ENCODE assay signal across 13 mouse cellular contexts in the genomic region with DNA sequence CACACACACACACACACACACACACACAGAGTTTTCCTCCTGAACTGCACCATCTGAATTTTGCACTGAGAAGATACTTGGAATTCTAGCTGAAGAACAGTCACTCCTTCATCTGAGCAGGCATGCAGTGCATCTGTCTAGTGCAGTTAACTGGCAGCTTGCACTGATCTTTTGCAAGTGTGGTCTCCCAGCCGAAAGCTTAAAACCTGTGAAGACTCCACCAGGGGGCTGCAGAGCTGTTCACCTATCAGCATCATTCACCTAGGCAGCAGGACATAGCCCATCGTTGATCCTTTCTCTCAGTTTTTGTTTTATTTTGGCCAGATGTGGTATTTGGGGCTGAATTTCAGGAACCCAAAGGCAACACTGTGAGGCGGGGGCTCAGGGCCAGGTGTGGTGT. TPM values are rescaled to one million over a fixed set of nuclear protein-coding genes. Genes with fewer than 3 reads are reported as not detected.
DNase-seq lines count a peak whose midpoint lies in the region; ATAC-seq and TF ChIP-seq lines count a peak whose summit lies in the region.
"Had no signal": no experiment of that assay in that cellular context is flagged by ENCODE, and none has a peak within 500 bp of the region (broad histone marks: within the 10 kb centered on the region; RNA-seq: fewer than 3 reads in every experiment).

No protein-coding gene starts in this region.

- H3K4me1 ChIP-seq in forebrain, embryonic 15.5 days, result peaks cover 85% of the 10 kb centered on the region
- H3K4me1 ChIP-seq in midbrain, embryonic 14.5 days (ENCODE audit: control insufficient read depth, insufficient read depth, low read length), result peaks cover 50% of the 10 kb centered on the region

- no peak for DNase-seq in layer of hippocampus, adult 2 months (ENCODE audit: low spot score in 2 of 2)
- no peak for DNase-seq in layer of hippocampus, adult 11-12 months (ENCODE audit: low spot score)
- peak; percentile 39 for DNase-seq in R1 (ENCODE audit: low read depth, low spot score)
- DNase-seq in midbrain, embryonic 14.5 days, result peak; percentile 57
- no peak for DNase-seq in urinary bladder, postnatal 36 days (ENCODE audit: low spot score in 2 of 2)
- no peak for DNase-seq in heart, adult 18-20 months
- DNase-seq in spleen, postnatal 36 days (ENCODE audit: low spot score in 2 of 2), result no peak
- DNase-seq: adrenal gland, adult 8-10 months; cerebellum, postnatal 10 days; heart, postnatal 36 days; layer of hippocampus, postnatal 36 days had no signal

- H3K4me2 ChIP-seq in forebrain, embryonic 15.5 days (replicated peaks), result 0 out of 2 replicates have a peak overlapping the region, but pooled peaks have one; percentile 0
- H3K4me2 ChIP-seq in midbrain, embryonic 14.5 days (ENCODE audit: low read length), result no peak overlapping the region
- H3K4me2 ChIP-seq: stomach, embryonic 15.5 days had no signal

- no peak overlapping the region; the same call in 1 of the 2 replicates for H3K4me3 ChIP-seq in layer of hippocampus, adult 2 months
- H3K4me3 ChIP-seq in forebrain, embryonic 15.5 days, result no peak overlapping the region
- H3K4me3 ChIP-seq in midbrain, embryonic 14.5 days (replicated peaks; ENCODE audit: low read depth, low read length), result no peak overlapping the region
- H3K4me3 ChIP-seq: stomach, embryonic 15.5 days had no signal

- H3K9me3 ChIP-seq in forebrain, embryonic 15.5 days, result no peaks in the 10 kb centered on the region
- no peaks in the 10 kb centered on the region for H3K9me3 ChIP-seq in midbrain, embryonic 14.5 days (ENCODE audit: control insufficient read depth, low read length)
- H3K9me3 ChIP-seq: stomach, embryonic 15.5 days had no signal

- peaks cover 13% of the 10 kb centered on the region; the same call in 1 of the 2 replicates for H3K36me3 ChIP-seq in forebrain, embryonic 15.5 days
- peaks cover 65% of the 10 kb centered on the region for H3K36me3 ChIP-seq in midbrain, embryonic 14.5 days (ENCODE audit: control insufficient read depth, insufficient read depth, low read length)
- H3K36me3 ChIP-seq: stomach, embryonic 15.5 days had no signal

- H3K27ac ChIP-seq in layer of hippocampus, adult 2 months, result peak overlapping the region; percentile 80
- H3K27ac ChIP-seq in forebrain, embryonic 15.5 days (replicated peaks), result peak overlapping the region; percentile 49; the same call in 1 of the 2 replicates
- no peak overlapping the region for H3K27ac ChIP-seq in midbrain, embryonic 14.5 days (replicated peaks; ENCODE audit: low read depth, low read length)
- H3K27ac ChIP-seq: stomach, embryonic 15.5 days had no signal

- no peak; the same call in 1 of the 2 replicates for ATAC-seq in forebrain, embryonic 15.5 days (replicated peaks)
- no peak for ATAC-seq in midbrain, embryonic 14.5 days (ENCODE audit: low FRiP score, low TSS enrichment)

- H3K9ac ChIP-seq in forebrain, embryonic 15.5 days (replicated peaks), result no peak overlapping the region
- H3K9ac ChIP-seq in midbrain, embryonic 14.5 days (replicated peaks; ENCODE audit: low read length), result 0 out of 2 replicates have a peak overlapping the region, but pooled peaks have one; percentile 7
- H3K9ac ChIP-seq: stomach, embryonic 15.5 days had no signal

- WGBS in forebrain, embryonic 15.5 days, result 48% methylated on average over 3 of the region's 3 CpGs
- 62% methylated on average over 3 of the region's 3 CpGs for WGBS in midbrain, embryonic 14.5 days

- H3K27me3 ChIP-seq in forebrain, embryonic 15.5 days, result no peaks in the 10 kb centered on the region
- H3K27me3 ChIP-seq in midbrain, embryonic 14.5 days (ENCODE audit: control insufficient read depth, insufficient read depth, low read length), result no peaks in the 10 kb centered on the region
- H3K27me3 ChIP-seq: stomach, embryonic 15.5 days had no signal

- TF ChIP-seq CTCF in layer of hippocampus, adult 2 months (conservative IDR thresholded peaks at IDR 0.05), result peak; percentile 16; the same call in 1 of the 2 replicates

RNA-seq across cellular contexts. Expression of gene Map1b, which starts 15.7 kb away (rescaled TPM):
- total RNA-seq in layer of hippocampus, adult 2 months (2021), result 100 to 1,000 TPM; 709 to 737 TPM
- polyA plus RNA-seq in forebrain, embryonic 15.5 days (2015; fragmentation: Nextera tagmentation; extraction: Ambion mirVana), result 1,899 and 1,916 TPM in 2 replicates
- 2,111 and 2,470 TPM in 2 replicates for polyA plus RNA-seq in midbrain, embryonic 14.5 days (2014; fragmentation: Nextera tagmentation; extraction: Ambion mirVana)
- 10 to 100 TPM in 1 of 2 experiments, 1 to 10 TPM in 1; 9.9 to 10.8 TPM for total RNA-seq in heart, adult 18-20 months (2021)

Comparison
In these comparisons a context has a peak if more than half of its experiments do, and no peak if none do; other contexts are left out.
1. DNase-seq: peak in R1 (single experiment) and midbrain, embryonic 14.5 days (single experiment); none in layer of hippocampus, adult 2 months (0 of 2), layer of hippocampus, adult 11-12 months (single experiment), urinary bladder, postnatal 36 days (0 of 2), heart, adult 18-20 months (0 of 2) and spleen, postnatal 36 days (0 of 2).
2. RNA of gene Map1b, which starts 15.7 kb away (total RNA-seq): 709 to 737 TPM in layer of hippocampus, adult 2 months; 9.9 to 10.8 TPM in heart, adult 18-20 months; every median in the first group is over 10 times any median in the second.